Mouse (Mus musculus) neutrophil, adult 65 days (primary cell): ENCODE measurements around the gene Banp. TPM values are rescaled to one million over a fixed set of nuclear protein-coding genes. Genes with fewer than 3 reads are reported as not detected.

Source experiments
- total RNA-seq: library from RNA; stranded (reverse); gene quantifications from 2 replicates; pipeline ENCODE4 v1.2.4, GENCODE M21; 2023

Gene Banp
- total RNA-seq: 29.4 and 48.3 TPM in 2 replicates

GRCm38 (mm10) chr8:121949222-121949800, at the start of gene Banp:
Gene Banp (plus strand): TSS chr8:121949750.

GRCm38 (mm10) chr8:121907587-121908248, 41.8 kb upstream of the Banp start, which contains the start of gene Slc7a5:
Gene Slc7a5 (minus strand): TSS chr8:121907694.

DNA sequence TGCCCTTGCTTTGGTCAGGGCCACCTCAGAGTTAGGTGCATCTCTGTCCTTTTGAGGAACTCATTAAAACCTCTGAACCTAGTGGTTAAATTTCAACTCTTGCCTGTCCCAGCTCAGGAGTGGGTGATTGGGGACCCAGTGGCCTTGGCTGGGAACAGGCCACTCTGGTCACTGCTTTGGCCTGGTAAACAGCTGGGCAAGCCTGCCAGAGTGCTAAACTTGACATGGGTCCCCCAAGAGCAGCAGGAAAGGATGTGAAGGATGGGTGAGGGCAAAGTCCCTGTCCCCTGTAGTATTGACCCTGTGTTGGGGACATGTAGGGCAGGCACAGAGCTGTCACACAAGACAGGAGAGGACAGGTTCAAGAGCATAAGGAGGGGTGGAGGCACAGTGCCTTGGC, 4.7 kb upstream of the Banp start, which contains the start of gene Car5a:
TSS of gene Car5a (minus strand) at position 74 of the 400 bp plus-strand sequence.

Other genes starting within 250 kb of the Banp start
- 0.16 TPM in 1 of 2 replicates, not detected in the other for gene Jph3, start 220.1 kb upstream of the Banp start, total RNA-seq
- gene Klhdc4, start 120.2 kb upstream of the Banp start, total RNA-seq: 62.7 and 95.6 TPM in 2 replicates
- gene Slc7a5, start 42.1 kb upstream of the Banp start, total RNA-seq: 16.0 and 19.5 TPM in 2 replicates
- not detected in 2 replicates for gene Car5a, start 4.8 kb upstream of the Banp start, total RNA-seq